Comparison of ENCODE assay signal across 8 mouse cellular contexts in the genomic region with DNA sequence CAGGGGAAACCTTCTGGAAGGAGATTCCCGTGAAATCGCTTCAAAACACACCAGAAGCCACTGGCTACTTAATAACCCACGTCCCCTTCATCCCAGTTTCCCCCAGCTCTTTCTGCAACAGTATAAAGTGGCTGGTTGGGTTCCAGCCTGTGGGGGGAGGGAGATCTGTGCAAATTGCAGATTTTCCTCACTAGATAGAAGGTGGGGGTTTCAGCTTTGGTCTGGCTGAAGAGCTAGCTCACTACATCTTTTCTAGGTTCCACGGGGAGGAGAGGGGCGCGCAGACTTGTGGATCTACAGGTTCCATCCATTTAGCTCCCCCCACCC. TPM values are rescaled to one million over a fixed set of nuclear protein-coding genes. Genes with fewer than 3 reads are reported as not detected.
DNase-seq lines count a peak whose midpoint lies in the region; ATAC-seq and TF ChIP-seq lines count a peak whose summit lies in the region.

No protein-coding gene starts in this region.

- peak overlapping the region; percentile 88 for H3K4me2 ChIP-seq in kidney, embryonic 14.5 days (replicated peaks; ENCODE audit: low read depth, low read length)
- H3K4me2 ChIP-seq in CH12.LX (ENCODE audit: insufficient read depth, low read depth, poor library complexity, severe bottlenecking): peak overlapping the region; percentile 99
- peak overlapping the region; percentile 90 for H3K4me2 ChIP-seq in embryonic facial prominence, embryonic 15.5 days (replicated peaks)
- H3K4me2 ChIP-seq in limb, embryonic 12.5 days: peak overlapping the region; percentile 95
- peak overlapping the region; percentile 83 for H3K4me2 ChIP-seq in stomach, embryonic 14.5 days (replicated peaks; ENCODE audit: low read depth, low read length)

- H3K36me3 ChIP-seq in kidney, embryonic 14.5 days (ENCODE audit: control insufficient read depth, insufficient read depth, low read length): no peaks in the 10 kb centered on the region
- peaks cover 4 to 20% of the 10 kb centered on the region in 2 experiments for H3K36me3 ChIP-seq in CH12.LX (replicated peaks in 1 of 2; ENCODE audit: control insufficient read depth in 1 of 2, insufficient read depth in 1 of 2, low read length in 1 of 2)
- no peaks in the 10 kb centered on the region for H3K36me3 ChIP-seq in embryonic facial prominence, embryonic 15.5 days
- H3K36me3 ChIP-seq in limb, embryonic 12.5 days: no peaks in the 10 kb centered on the region
- no peaks in the 10 kb centered on the region for H3K36me3 ChIP-seq in stomach, embryonic 14.5 days (ENCODE audit: control insufficient read depth, insufficient read depth, low read length)

- ATAC-seq in kidney, embryonic 14.5 days (ENCODE audit: low FRiP score, low TSS enrichment): peak; percentile 56
- ATAC-seq in embryonic facial prominence, embryonic 15.5 days (ENCODE audit: insufficient number of reproducible peaks, low FRiP score, low TSS enrichment, low read depth): no peak
- no peak for ATAC-seq in limb, embryonic 12.5 days (ENCODE audit: insufficient number of reproducible peaks, insufficient read depth, low FRiP score, low TSS enrichment, low read depth)
- ATAC-seq in stomach, embryonic 14.5 days (ENCODE audit: insufficient number of reproducible peaks, insufficient read depth, low FRiP score, low read depth): no peak; the same call in 1 of the 2 replicates
- no peak for ATAC-seq in megakaryocyte progenitor cell, adult 5-6 weeks (replicated peaks; ENCODE audit: poor library complexity)

- H3K9ac ChIP-seq in kidney, embryonic 14.5 days (ENCODE audit: low read depth, low read length): peak overlapping the region; percentile 69
- peak overlapping the region; percentile 79 for H3K9ac ChIP-seq in CH12.LX (ENCODE audit: insufficient read depth, low read depth)
- peak overlapping the region; percentile 44; the same call in 1 of the 2 replicates for H3K9ac ChIP-seq in embryonic facial prominence, embryonic 15.5 days
- H3K9ac ChIP-seq in limb, embryonic 12.5 days (replicated peaks): peak overlapping the region; percentile 73
- H3K9ac ChIP-seq in stomach, embryonic 14.5 days (replicated peaks; ENCODE audit: low read depth, low read length): no peak overlapping the region

- H3K27ac ChIP-seq in kidney, embryonic 14.5 days (ENCODE audit: low read depth, low read length): no peak overlapping the region
- H3K27ac ChIP-seq in CH12.LX (ENCODE audit: insufficient read depth, low read depth): peak overlapping the region; percentile 67; the same call in 1 of the 2 replicates
- H3K27ac ChIP-seq in embryonic facial prominence, embryonic 15.5 days (replicated peaks): no peak overlapping the region
- no peak overlapping the region for H3K27ac ChIP-seq in limb, embryonic 12.5 days
- no peak overlapping the region; the same call in 1 of the 2 replicates for H3K27ac ChIP-seq in stomach, embryonic 14.5 days (ENCODE audit: low read length)

- no peak for TF ChIP-seq CTCF in CH12.LX (conservative IDR thresholded peaks at IDR 0.05 in 1 of 2, IDR thresholded peaks at IDR 0.05 in 1 of 2; ENCODE audit: low read depth in 2 of 2, low read length in 2 of 2)

- in situ Hi-C loops in CH12.LX (cut with MboI; ENCODE audit: low pct_ligation_motif_present, low pct_unique_long_range_greater_than_20kb, low sequenced_read_pairs): no loop called here

- TF ChIP-seq EP300 in CH12.LX (IDR thresholded peaks at IDR 0.05; ENCODE audit: low read length): no peak

- H3K9me3 ChIP-seq in kidney, embryonic 14.5 days (ENCODE audit: control insufficient read depth, low read length): no peaks in the 10 kb centered on the region
- peaks cover 8% of the 10 kb centered on the region for H3K9me3 ChIP-seq in CH12.LX (replicated peaks; ENCODE audit: low read length)
- no peaks in the 10 kb centered on the region for H3K9me3 ChIP-seq in embryonic facial prominence, embryonic 15.5 days (replicated peaks)
- no peaks in the 10 kb centered on the region for H3K9me3 ChIP-seq in limb, embryonic 12.5 days
- no peaks in the 10 kb centered on the region for H3K9me3 ChIP-seq in stomach, embryonic 14.5 days (ENCODE audit: control insufficient read depth, low read depth, low read length)

- H3K4me1 ChIP-seq in kidney, embryonic 14.5 days (ENCODE audit: control insufficient read depth, insufficient read depth, low read length): 0 out of 2 replicates have a peak, but pooled peaks cover 8% of the 10 kb centered on the region
- H3K4me1 ChIP-seq in CH12.LX (ENCODE audit: control insufficient read depth in 1 of 2, insufficient read depth in 2 of 2): peaks cover 9 to 59% of the 10 kb centered on the region in 2 experiments
- peaks cover 18% of the 10 kb centered on the region for H3K4me1 ChIP-seq in embryonic facial prominence, embryonic 15.5 days
- peaks cover 15% of the 10 kb centered on the region for H3K4me1 ChIP-seq in limb, embryonic 12.5 days (replicated peaks)
- no peaks in the 10 kb centered on the region for H3K4me1 ChIP-seq in stomach, embryonic 14.5 days (ENCODE audit: control insufficient read depth, insufficient read depth, low read length)

- DNase-seq in kidney, postnatal 25 days: no peak
- DNase-seq in CH12.LX (ENCODE audit: extremely low read depth): no peak
- DNase-seq in lung, postnatal 36 days: no peak

- H3K27me3 ChIP-seq in kidney, embryonic 14.5 days (ENCODE audit: control insufficient read depth, insufficient read depth, low read length): 0 out of 2 replicates have a peak, but pooled peaks cover 7% of the 10 kb centered on the region
- H3K27me3 ChIP-seq in CH12.LX (replicated peaks): no peaks in the 10 kb centered on the region
- H3K27me3 ChIP-seq in embryonic facial prominence, embryonic 15.5 days: peaks cover 6% of the 10 kb centered on the region; the same call in 1 of the 2 replicates
- H3K27me3 ChIP-seq in limb, embryonic 12.5 days: peaks cover 20% of the 10 kb centered on the region; the same call in 1 of the 2 replicates
- H3K27me3 ChIP-seq in stomach, embryonic 14.5 days (ENCODE audit: control insufficient read depth, insufficient read depth, low read length): 0 out of 2 replicates have a peak, but pooled peaks cover 2% of the 10 kb centered on the region

- TF ChIP-seq RAD21 in CH12.LX (IDR thresholded peaks at IDR 0.05; ENCODE audit: low read depth, low read length): no peak

- peak overlapping the region; percentile 68 for H3K4me3 ChIP-seq in kidney, embryonic 14.5 days (ENCODE audit: low read length)
- H3K4me3 ChIP-seq in CH12.LX (replicated peaks in 1 of 3; ENCODE audit: low read depth in 2 of 3, low read length in 2 of 3, poor library complexity in 1 of 3): peak overlapping the region; percentile 72 to 91 (median 84)
- peak overlapping the region; percentile 64 for H3K4me3 ChIP-seq in embryonic facial prominence, embryonic 15.5 days (replicated peaks)
- H3K4me3 ChIP-seq in limb, embryonic 12.5 days (replicated peaks): peak overlapping the region; percentile 70
- H3K4me3 ChIP-seq in stomach, embryonic 14.5 days (ENCODE audit: low read depth, low read length): peak overlapping the region; percentile 56

- TF ChIP-seq POLR2A in CH12.LX (IDR thresholded peaks at IDR 0.05; ENCODE audit: low read depth, low read length): no peak

- dilution Hi-C loops in CH12.LX (cut with MboI; ENCODE audit: extremely low pct_ligation_motif_present, extremely low pct_unique_long_range_greater_than_20kb, low sequenced_read_pairs): no loop called here

- H3K79me2 ChIP-seq in CH12.LX (replicated peaks; ENCODE audit: control insufficient read depth, extremely low read depth, insufficient read depth, poor library complexity, severe bottlenecking): peaks cover 41% of the 10 kb centered on the region

- WGBS in kidney, embryonic 14.5 days: under 1% methylated on average over 6 of the region's 6 CpGs
- WGBS in embryonic facial prominence, embryonic 15.5 days: 1% methylated on average over 6 of the region's 6 CpGs
- WGBS in limb, embryonic 12.5 days: 3% methylated on average over 6 of the region's 6 CpGs
- WGBS in stomach, embryonic 14.5 days: 0% methylated on average over 6 of the region's 6 CpGs

TF ChIP-seq in CH12.LX, 34 proteins besides CTCF, POLR2A, EP300 and RAD21:
- TF ChIP-seq BHLHE40 (IDR thresholded peaks at IDR 0.05; ENCODE audit: low read depth, low read length) (no peak), POLR2AphosphoS2 (IDR thresholded peaks at IDR 0.05; ENCODE audit: low read depth, low read length) (no peak), TCF12 (IDR thresholded peaks at IDR 0.05; ENCODE audit: low read depth, low read length) (no peak), NELFE (IDR thresholded peaks at IDR 0.05; ENCODE audit: low read depth, low read length) (no peak), SIN3A (IDR thresholded peaks at IDR 0.05; ENCODE audit: low read length) (peak; percentile 28; the same call in 1 of the 2 replicates), TBP (conservative IDR thresholded peaks at IDR 0.05; ENCODE audit: low read depth, low read length) (no peak), ELF1 (IDR thresholded peaks at IDR 0.05; ENCODE audit: low read depth, low read length) (no peak), MEF2A (IDR thresholded peaks at IDR 0.05; ENCODE audit: borderline replicate concordance, low read depth, low read length) (no peak), KAT2A (IDR thresholded peaks at IDR 0.05; ENCODE audit: insufficient replicate concordance, low read length) (no peak), MAZ (IDR thresholded peaks at IDR 0.05; ENCODE audit: low read depth, low read length) (no peak; the same call in 1 of the 2 replicates), CHD2 (IDR thresholded peaks at IDR 0.05; ENCODE audit: low read length) (peak; percentile 13; the same call in 1 of the 2 replicates), E2F4 (IDR thresholded peaks at IDR 0.05; ENCODE audit: insufficient replicate concordance, low read depth, low read length) (no peak), UBTF (IDR thresholded peaks at IDR 0.05; ENCODE audit: low read depth, low read length) (no peak), RCOR1 (conservative IDR thresholded peaks at IDR 0.05; ENCODE audit: low read depth, low read length) (no peak)

RNA-seq across cellular contexts. Expression of gene Dock10, which starts 0.7 kb away (rescaled TPM):
- polyA plus RNA-seq in kidney, embryonic 14.5 days (2014; fragmentation: Nextera tagmentation; extraction: Ambion mirVana): 4.2 and 7.1 TPM in 2 replicates
- total RNA-seq in CH12.LX (2012; rRNA removed): 41.4 and 44.7 TPM in 2 replicates
- 62.2 and 74.4 TPM in 2 replicates for total RNA-seq in CH12.LX (2014; rRNA removed)
- polyA plus RNA-seq in CH12.LX (2012; ENCODE audit: insufficient read length, low read depth): 66.2 and 77.2 TPM in 2 replicates
- polyA plus RNA-seq in embryonic facial prominence, embryonic 15.5 days (2015; fragmentation: Nextera tagmentation; extraction: Ambion mirVana): 6.3 and 7.1 TPM in 2 replicates
- 3.9 and 4.5 TPM in 2 replicates for polyA plus RNA-seq in limb, embryonic 12.5 days (2016; fragmentation: Nextera tagmentation; extraction: Ambion mirVana)
- polyA plus RNA-seq in stomach, embryonic 14.5 days (2014; fragmentation: Nextera tagmentation; extraction: Ambion mirVana): 9.4 and 11.9 TPM in 2 replicates
- total RNA-seq in megakaryocyte progenitor cell, adult 5-6 weeks (2015): 127 and 144 TPM in 2 replicates
- total RNA-seq in megakaryocyte progenitor cell, adult 5-6 weeks (2017): 88.8 and 109 TPM in 2 replicates
